Mouse (Mus musculus) gonadal fat pad, adult 2 months (tissue): ENCODE results near the gene Ap3d1. TPM values are rescaled to one million over a fixed set of nuclear protein-coding genes. Genes with fewer than 3 reads are reported as not detected.

Source experiments
- DNase-seq: peaks from one replicate; pipeline ENCODE4 v3.0.0-alpha.2; 2012; ENCODE audit warnings: low read depth
- polyA plus RNA-seq: library from polyadenylated mRNA; depleted of rRNA; stranded (reverse); fragments of >200 nt; gene quantifications from 2 replicates; pipeline ENCODE4 v1.2.3, GENCODE M21; 2012

Ap3d1 gene
- polyA plus RNA-seq, 1 experiment, result 151 TPM

DNA sequence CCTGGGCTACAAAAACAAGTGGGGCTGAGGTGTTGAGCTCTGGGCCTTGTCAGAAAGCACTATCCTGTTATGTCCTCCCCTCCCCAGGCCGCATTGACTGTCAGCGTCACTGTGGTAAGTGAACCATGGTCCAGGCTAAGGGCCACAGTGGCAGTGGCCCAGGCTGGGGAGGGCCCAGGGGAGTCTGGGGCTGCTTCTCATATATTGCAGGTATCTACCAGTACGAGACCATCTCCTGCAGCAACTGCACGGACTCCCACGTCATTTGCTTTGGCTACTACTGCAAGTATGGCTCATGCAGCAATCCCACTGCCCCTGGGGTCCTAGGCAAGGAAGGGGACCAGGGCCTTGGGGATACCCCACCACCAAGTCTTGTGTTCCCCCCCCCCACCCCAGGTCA lies 38.4 kb downstream of the Ap3d1 start:
- DNase-seq, result no peak

DNA sequence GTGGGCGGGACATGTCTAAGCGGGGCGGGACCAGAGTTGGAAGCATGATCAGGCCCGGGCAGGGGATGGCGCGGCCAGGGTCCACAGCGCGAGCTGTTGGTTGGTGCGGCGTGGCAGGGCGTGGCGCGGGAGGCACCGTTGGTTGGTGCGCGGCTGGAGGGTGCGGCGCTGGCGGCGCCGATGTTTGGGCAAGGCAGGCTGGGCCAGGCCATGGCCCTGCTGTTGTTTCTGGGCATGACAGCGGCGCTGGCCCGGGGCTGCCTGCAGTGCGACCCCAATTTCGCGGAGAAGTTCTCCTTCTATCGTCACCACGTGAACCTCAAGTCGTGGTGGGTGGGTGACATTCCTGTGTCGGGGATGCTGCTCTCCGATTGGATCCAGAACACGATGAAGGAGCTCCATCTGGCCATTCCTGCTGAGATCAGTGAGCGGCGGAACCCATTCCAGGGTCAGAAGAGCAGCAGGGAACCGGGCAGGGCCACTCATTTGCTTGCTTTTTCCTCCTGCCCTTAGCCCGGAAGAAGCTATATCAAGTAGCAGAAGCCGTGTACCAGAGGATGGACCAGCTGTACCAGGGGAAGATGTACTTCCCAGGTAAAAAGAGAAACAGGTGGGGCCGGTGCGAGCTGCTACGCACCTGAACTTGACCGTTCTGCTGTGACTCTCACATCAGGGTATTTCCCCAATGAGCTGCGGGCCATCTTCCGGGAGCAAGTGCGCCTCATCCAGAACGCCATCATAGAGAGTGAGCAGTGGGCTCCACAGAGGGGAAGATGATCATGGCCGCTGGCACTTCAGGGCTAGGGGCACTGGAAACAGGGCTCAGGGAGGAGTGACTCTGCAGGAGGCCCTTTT lies 39.3 kb downstream of the Ap3d1 start:
- no peak for DNase-seq

DNA sequence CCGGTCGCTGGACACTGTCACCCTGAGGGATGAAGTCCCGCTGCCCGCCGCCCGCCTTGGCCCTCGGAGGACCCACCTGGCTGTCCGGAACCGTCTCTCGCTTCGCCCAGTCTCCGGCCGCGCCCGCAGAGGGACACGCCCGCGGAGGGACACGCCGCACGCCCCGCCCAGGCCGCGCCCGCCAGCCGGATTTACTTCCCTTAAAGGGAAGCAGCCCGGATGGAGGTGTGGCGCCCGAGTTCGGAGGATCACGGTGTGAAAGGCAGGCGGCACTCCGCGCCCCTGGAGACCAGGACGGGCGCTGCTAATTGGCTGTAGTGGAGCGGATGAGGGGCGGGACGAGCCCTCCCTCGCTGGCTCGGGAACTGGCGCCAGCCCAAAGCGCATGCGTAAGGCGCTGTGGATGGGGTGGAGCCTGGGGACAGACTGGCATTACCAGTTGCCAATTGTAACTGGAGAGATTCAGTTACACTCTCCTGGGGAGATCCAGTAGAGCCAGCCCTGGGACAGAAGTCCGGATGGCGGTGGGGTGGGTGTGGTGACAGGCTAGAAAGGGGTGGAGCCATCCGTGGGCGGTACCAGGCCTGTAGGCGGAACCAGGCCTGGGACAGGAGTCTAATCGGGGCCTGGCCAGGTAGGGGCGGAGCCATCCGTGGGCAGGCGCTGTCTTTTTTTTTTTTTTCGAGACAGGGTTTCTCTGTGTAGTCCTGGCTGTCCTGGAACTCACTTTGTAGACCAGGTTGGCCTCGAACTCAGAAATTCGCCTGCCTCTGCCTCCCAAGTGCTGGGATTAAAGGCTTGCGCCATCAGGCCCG lies 40.1 kb downstream of the Ap3d1 start, which contains the start of the genes Mob3a and Izumo4:
Gene Mob3a, minus strand, starts transcription at position 257 of the 815 bp plus-strand sequence.
Gene Izumo4, plus strand, starts transcription at position 464 of the 815 bp plus-strand sequence.
- peak; percentile 92 for DNase-seq

DNA sequence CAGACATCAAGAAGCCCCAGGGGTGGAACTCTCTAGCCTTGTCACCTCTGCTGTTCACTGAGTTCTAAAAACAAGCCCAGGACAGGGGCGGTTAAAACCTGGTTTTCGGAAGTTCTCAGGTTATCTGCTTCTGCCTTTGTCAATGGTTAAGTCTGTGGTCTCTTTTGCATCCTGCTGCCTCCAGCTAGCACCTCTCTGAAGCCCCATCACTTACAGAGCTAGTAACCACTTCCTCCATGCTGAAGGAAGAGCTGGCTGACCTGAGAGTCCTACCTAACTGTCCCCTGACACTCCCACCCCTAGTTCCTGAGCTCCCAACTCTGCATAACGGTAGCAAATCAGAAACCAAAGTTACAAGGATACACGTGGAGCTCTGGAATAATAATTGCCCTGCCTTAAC lies 41.3 kb downstream of the Ap3d1 start:
- DNase-seq, result no peak

DNA sequence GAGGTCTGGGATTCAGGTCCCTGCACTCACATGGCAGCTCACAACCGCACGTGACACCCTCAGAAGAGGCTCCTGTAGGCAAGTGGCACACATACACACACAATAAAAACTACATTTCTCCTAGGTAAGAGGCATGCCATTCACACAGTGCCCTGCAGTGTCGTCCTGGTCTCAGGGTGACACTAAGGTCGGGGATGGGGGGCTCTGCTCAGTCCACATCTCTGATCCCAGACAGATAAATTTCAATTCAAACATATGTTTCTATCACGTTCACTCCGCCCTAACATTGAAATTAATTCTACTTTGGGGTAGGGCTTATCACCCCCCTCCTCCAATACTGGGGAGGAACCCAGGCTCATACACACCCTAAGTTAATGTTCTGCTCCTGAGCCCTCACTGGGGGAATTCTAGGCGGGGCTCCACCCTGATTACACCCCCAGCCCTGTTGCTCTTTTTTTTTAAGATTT lies 42.0 kb downstream of the Ap3d1 start:
- no peak for DNase-seq

DNA sequence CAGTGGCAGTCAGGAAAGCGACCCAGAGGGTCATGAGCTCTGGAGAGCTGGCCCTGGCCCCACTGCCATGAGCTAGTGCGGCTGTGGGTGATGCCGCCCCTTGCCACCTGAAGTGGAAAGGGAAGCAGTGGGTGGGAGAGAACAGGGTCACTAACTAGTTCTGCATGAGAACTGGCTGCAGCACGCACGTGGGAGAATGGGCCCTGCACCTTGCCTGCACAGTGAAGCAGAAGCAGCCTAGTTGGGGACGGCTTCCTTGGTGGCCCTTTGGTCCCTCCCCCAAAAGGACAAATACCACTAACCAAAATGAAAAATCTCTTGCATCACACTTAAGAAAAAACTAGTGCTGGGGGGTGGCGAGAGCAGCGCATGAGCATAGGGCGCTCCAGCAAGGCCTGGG lies 43.5 kb downstream of the Ap3d1 start:
- DNase-seq, result no peak

DNA sequence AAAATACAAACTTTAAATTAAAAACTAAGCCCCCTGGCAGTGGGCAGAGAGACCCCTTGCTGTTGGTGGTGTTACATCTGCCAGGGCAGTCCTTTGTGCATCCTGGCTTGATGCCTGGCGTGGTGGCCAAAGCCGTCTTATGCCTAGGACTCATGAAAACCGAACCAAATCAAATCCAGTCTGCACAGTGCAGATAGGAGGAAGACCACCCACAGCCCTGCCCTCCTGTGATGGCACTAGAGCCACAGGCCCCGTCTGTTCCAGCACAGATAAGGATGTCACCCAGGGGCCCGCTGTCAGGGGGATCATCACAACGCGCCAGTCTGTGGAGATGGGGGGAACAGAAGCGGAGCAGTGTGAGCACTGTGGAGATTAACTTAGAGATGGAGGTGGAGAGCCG lies 44.3 kb downstream of the Ap3d1 start:
- no peak for DNase-seq

DNA sequence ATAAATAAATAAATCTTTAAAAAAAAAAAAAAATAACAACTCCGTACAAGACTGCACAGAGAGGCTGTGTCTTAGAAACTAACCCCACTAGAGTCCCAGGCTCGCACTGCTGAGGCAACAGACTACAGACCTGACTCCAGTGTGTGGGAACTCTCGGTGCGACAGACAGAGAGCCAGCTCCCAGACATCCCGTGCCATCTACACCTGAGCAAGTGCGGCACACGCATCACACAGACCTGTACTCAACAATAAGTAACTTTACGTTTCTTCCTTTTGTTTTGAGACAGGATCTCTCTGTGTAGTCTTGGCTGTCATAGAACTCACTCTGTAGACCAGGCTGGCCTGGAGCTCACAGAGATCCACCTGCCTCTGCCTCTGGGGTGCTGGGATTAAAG lies 44.7 kb downstream of the Ap3d1 start:
- no peak for DNase-seq

DNA sequence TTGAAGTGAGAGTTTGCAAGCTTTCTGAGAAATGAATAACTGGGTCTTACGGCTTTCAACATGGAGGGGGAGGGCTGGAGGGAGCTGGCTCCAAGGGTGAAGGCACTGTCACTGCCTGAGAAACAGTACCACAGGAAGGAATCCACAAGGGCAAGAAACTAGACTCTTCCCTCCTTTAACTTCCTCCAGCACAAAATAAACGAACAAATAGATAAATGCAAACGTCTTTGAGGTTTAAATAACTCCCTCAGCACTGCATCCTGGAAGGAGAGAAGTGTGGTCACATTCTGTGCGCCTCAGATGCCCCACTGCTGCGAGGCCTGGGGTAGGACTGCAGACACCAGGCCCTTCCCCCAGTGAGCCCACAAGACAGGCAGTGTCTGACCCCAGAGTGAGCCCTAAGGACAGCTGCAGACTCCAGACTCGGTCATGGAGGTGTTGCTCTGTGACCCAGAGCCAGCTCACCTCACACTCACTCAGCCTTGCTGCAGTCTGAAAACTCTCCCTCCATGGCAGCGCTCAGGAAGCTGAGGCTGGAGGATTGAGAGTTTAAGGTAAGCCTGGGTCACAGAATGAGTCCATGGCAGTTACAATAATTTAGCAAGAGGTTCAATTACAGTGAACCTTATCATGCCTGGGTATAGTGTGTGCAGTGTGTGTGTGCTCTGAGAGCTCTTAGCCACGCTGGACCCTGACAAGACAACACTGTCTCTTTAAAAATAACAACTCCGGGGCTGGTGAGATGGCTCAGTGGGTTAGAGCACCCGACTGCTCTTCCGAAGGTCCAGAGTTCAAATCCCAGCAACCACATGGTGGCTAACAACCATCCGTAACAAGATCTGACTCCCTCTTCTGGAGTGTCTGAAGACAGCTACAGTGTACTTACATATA lies 45.3 kb downstream of the Ap3d1 start:
- no peak for DNase-seq

DNA sequence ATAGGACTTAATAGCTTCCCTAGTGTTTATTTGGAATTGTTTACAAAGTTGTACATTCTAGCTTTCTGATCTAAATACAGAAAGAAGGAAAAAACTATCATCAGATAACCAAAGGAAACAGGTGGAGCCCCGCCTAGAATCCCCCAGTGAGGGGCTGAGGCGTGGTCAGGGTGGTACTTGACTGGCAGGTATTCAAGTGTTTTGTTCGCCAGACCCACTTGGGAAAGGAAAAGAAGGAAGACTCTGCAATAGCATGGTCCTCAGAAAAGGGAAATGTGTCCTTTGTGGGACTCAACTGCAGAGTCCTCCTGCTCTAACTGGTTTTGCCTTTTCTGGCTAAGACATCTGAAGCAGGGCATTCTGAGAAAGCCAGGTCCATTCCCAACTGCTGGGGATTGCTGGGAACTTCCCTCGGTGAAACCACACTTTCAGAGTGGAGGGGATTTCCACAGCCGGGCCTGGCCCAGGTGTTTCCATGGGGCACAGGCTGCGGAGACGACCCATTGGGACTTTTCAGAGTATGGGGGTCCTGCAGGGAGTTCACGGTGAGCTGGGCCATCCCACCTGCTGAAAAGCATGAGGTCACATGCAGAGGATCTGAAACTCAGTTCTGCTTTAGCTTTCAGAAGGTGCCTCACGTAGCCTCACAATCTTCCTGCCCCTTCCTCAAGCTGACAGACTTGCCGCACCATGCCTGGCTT lies 46.1 kb downstream of the Ap3d1 start:
- DNase-seq, result no peak

DNA sequence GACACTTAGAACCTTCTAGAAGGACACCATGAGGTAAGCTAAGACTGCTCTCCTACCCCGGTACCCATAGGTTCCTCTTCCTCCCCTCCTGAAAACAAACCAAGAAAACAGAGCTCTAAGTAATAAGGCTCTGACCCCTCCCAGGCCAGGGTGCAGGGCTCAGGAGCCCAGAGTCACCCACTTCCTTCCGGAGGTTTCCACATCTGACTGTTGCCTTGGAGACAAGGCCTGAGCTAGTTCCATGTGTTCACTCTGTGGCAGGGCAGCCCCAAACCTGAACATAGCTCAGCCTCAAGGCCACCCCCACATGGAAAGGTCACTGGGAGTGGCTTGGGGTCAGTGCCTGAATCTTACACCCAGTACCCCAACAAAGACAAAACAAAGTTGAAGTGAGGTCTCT lies 46.9 kb downstream of the Ap3d1 start:
- DNase-seq, result no peak

DNA sequence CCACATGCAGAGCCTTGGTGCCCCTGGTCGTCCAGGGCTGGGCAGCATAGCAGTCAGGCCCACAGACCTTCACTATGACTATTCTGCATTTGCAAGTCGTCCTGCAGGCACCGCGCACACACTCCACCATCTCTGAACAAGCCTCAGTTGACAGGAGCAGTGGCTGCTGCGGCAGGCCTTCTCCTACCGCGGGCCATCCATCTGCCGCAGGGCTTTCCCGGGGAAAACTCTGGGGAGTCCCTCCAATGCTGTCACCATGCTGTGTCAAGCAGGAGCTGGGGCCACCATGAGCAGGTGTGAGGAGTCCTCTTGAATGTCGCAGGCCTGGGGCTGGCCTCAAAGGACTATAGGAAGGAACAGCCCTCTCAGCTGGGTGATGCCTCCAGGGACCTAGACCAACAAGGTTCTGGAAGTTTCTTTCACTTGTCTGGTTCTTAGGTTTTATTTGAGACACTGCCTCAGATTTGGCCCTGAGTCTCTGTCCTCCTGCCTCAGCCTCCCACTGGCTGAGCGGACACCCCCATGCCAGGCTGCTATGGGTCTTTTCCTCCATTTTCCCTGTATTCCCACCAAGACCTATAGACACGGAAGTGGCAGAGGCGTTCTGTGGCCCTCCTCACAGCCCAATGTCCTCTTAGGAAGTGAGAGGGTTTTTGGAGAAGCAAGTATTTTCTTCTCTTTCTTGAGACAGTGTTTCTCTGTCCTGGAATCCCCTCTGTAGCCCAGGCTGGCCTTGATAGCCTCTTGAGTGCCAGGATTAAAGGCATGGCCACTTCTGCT lies 47.7 kb downstream of the Ap3d1 start:
- no peak for DNase-seq

DNA sequence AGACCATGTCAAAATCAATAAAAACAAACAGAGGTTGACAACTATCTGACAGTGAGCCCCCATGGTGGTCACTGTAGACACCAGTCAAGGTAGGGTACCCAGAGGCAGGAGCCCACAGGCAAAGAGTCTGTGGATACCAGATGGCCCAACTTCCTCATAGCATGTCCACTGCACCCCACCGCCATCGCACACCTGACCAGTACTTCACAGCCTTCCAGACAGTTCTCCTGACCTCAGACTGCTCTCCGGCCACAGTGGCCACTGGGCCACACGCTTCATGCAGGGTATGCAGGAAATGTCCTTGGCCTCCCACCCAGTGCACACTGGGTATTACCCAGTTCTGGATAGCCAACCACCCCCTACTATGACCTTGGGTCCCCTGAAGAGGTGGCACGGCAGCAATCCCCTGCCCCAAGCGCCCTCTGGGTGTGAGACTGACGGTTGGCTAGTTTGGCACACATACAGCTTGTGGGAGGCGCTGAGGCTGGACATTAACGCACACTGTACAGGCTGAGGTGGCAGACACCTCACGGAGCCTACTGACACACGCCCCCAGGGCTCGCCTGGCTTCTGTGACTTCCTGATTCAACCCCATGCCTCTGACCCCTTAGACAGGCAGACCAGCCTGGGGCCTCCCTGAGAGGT lies 48.5 kb downstream of the Ap3d1 start:
- no peak for DNase-seq

DNA sequence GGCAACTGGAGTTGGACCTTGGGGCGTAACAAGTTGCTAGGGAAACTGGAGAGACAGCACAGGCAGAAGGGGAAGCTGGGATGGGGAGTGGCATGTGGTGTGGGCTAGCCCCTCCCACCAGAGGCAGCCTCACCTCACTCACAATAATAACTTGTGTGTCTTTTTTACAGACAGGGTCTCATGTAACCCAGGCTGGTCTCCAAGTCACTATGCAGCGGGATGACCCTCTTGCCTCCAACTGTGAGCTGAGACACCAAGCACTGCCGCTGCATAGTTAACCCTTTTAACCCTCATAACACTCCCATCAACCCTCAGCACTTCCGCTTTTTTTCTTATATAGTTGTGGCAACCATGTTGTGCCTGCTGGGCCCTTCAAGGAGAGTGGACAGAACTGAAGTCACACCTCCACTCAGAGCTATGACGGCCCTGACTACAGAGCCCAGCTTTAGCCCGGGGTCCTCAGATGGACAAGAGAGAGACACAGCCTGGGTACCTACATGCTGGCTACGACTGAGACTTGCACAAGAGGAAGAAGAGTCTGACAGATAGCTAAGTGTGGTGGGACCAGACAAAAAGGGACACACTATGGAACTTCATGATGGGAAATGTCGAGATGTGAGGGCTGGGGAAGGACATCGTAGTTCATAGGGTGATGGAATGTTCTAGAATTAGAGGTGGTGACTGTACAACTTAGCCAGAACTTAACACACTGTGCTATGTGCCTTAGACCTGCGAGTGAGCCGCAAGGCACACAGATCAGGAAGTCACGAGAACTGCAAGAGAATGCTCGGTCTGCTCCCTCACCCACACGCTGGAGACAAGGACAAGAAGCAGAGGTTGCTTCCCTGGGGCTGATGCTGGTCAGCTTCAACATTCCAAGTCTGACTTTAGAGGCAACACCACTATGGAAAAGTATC lies 49.6 kb downstream of the Ap3d1 start:
- DNase-seq, result no peak

DNA sequence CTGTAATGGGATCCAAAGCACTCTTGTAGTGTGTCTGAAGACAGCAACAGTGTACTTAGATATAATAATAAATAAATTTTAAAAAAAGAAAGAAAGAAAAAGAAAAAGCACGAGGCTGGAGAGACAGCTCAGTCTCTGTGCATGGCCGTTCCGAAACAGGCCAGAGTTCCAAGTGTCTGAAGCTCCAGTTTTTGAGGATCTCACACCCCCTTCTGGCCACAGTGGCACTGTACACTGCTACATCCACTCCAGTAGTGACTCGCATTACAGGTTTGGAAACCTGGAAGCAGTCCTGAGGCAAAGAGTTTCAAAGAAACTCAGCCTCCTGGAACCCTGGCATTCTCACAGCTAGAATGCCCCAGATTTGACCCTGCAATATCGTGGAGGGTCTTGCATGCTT lies 54.2 kb downstream of the Ap3d1 start:
- no peak for DNase-seq

DNA sequence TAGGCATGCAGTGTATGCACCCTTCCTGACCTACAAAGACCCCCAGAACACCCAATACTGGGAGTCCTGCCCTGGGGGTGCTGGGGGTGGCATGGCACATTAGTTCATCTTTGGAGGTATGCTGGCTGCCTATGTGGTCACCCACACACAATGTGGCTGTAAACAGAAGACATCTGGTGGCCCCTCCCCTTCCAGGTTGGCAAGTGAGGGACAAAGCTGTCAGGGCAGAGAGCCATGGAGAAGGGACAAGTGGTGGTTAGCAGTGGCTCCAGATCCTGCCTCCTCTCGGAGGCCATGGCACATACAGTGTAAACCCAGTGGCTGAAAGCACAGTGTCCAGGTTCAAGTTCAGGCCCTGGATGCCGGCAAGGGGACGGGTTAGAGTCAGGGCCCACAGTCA lies 55.4 kb downstream of the Ap3d1 start:
- DNase-seq, result no peak

DNA sequence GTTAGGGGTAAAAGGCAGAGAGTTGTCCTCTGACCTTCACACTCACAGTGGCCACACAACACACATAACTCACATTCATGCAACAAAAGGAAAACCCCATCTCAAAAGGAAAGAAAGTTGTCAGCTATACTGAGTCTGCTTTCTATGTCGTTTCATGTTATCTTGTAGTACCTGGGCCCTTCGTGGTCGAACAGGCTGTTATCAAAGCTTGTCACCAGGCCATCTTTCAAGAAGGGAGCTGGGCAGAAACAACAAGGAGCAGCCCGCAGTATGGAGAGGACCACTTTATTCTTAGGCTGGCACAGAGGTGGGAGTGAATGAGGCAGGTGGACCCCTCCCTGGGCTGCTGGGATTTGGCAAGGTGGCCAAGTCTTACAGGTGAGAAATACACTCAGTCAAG lies 57.1 kb downstream of the Ap3d1 start:
- DNase-seq, result no peak

DNA sequence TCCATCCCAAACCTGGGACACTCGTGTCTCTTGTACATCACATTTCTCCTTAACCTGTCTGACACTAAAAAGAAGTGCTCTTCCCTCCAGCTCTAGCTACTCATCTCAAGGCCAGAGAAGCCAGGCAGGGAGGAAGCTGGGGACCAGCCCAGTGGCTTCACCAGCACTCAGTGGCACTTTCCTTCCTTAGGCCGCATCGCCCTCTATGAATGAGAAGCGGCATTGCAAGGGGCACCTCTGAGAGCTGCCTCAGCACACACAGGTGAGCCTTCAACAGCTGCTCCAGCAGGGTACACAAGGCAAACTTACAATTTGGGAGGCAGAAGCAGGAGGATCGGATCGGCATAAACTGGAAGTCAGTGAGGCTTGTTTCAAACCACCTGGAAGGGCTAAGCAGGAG lies 57.9 kb downstream of the Ap3d1 start:
- DNase-seq, result no peak

DNA sequence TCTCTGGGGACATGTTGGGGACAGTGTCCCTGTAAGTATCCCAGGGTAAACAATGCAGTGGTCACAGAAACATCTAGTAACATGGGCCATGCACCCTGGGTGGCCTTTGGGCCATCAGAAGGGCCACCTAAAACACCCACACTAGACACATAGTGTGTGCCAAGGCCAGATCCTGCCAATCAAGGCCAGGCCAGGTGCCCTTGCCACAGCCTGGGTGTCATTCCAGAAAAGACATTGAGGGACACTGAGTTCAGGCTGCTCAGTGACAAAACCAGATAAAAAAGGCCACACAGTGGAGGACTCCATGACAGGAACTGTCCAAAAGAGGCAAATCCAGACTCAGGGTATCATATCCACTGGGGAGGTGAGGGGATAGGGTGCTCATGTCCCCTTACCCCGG lies 58.4 kb downstream of the Ap3d1 start:
- no peak for DNase-seq
